Mouse (Mus musculus) ES-Bruce4 (cell line): ENCODE data around the gene Hps3.

Experiments
- CTCF ChIP-seq: IDR thresholded peaks from one replicate; pipeline ENCODE4 v1.8.1; 2011; ENCODE audit warnings: low read depth, low read length
- POLR2A ChIP-seq: IDR thresholded peaks from one replicate; pipeline ENCODE4 v1.8.1; 2011; ENCODE audit warnings: low read length; ENCODE audit not compliant: insufficient read depth

- TF ChIP-seq CTCF (no peak), POLR2A (no peak)
Observed at GRCm38 (mm10) chr3:19961341-19961740, 73.8 kb downstream of the Hps3 start.
